Comparison of ENCODE assay signal across 19 mouse cellular contexts in genomic region chr5:113620130-113620716, GRCm38 (mm10). TPM values are rescaled to one million over a fixed set of nuclear protein-coding genes. Genes with fewer than 3 reads are reported as not detected.
DNase-seq lines count a peak whose midpoint lies in the region; ATAC-seq lines count a peak whose summit lies in the region.
"Had no signal": no experiment of that assay in that cellular context is flagged by ENCODE, and none has a peak within 500 bp of the region (broad histone marks: within the 10 kb centered on the region; RNA-seq: fewer than 3 reads in every experiment).

No protein-coding gene starts in this region.

- H3K4me2 ChIP-seq in midbrain, embryonic 16.5 days (ENCODE audit: low read length) = no peak overlapping the region
- H3K4me2 ChIP-seq: embryonic facial prominence, embryonic 13.5 days; hindbrain, embryonic 13.5 days; neural tube, embryonic 12.5 days had no signal

- H3K4me3 ChIP-seq in midbrain, embryonic 10.5 days = no peak overlapping the region
- H3K4me3 ChIP-seq in midbrain, embryonic 16.5 days (ENCODE audit: low read depth, low read length) = no peak overlapping the region
- no peak overlapping the region for H3K4me3 ChIP-seq in embryonic facial prominence, embryonic 10.5 days
- H3K4me3 ChIP-seq: embryonic facial prominence, embryonic 13.5 days; heart, embryonic 10.5 days; hindbrain, embryonic 13.5 days; neural tube, embryonic 12.5 days had no signal

- H3K27ac ChIP-seq in midbrain, embryonic 10.5 days (replicated peaks) = 0 out of 2 replicates have a peak overlapping the region, but pooled peaks have one; percentile 29
- H3K27ac ChIP-seq in midbrain, embryonic 16.5 days (ENCODE audit: low read length) = no peak overlapping the region
- H3K27ac ChIP-seq in embryonic facial prominence, embryonic 10.5 days (replicated peaks) = 0 out of 2 replicates have a peak overlapping the region, but pooled peaks have one; percentile 30
- H3K27ac ChIP-seq: embryonic facial prominence, embryonic 13.5 days; heart, embryonic 10.5 days; hindbrain, embryonic 13.5 days; neural tube, embryonic 12.5 days had no signal

- WGBS in midbrain, embryonic 10.5 days = 73% methylated on average over 16 of the region's 16 CpGs
- WGBS in midbrain, embryonic 16.5 days = 79% methylated on average over 16 of the region's 16 CpGs
- 73% methylated on average over 16 of the region's 16 CpGs for WGBS in embryonic facial prominence, embryonic 10.5 days

- no peaks in the 10 kb centered on the region for H3K9me3 ChIP-seq in midbrain, embryonic 10.5 days (replicated peaks)
- H3K9me3 ChIP-seq in midbrain, embryonic 16.5 days (replicated peaks; ENCODE audit: control insufficient read depth, low read length, poor library complexity, severe bottlenecking) = no peaks in the 10 kb centered on the region
- no peaks in the 10 kb centered on the region for H3K9me3 ChIP-seq in embryonic facial prominence, embryonic 10.5 days
- H3K9me3 ChIP-seq: embryonic facial prominence, embryonic 13.5 days; heart, embryonic 10.5 days; hindbrain, embryonic 13.5 days; neural tube, embryonic 12.5 days had no signal

- H3K27me3 ChIP-seq in midbrain, embryonic 10.5 days (ENCODE audit: low read depth, poor library complexity, severe bottlenecking) = no peaks in the 10 kb centered on the region
- H3K27me3 ChIP-seq in midbrain, embryonic 16.5 days (ENCODE audit: control insufficient read depth, insufficient read depth, low read depth, low read length) = no peaks in the 10 kb centered on the region
- no peaks in the 10 kb centered on the region for H3K27me3 ChIP-seq in embryonic facial prominence, embryonic 10.5 days (replicated peaks; ENCODE audit: low read depth, poor library complexity, severe bottlenecking)
- H3K27me3 ChIP-seq: embryonic facial prominence, embryonic 13.5 days; hindbrain, embryonic 13.5 days; neural tube, embryonic 12.5 days had no signal

- peak; percentile 73 for DNase-seq in cerebellum, adult 9-11 months
- DNase-seq in cerebellum, adult 8-10 months = no peak
- DNase-seq in midbrain, embryonic 10.5 days (ENCODE audit: low spot score) = no peak
- peak; percentile 63 for DNase-seq in R1 (ENCODE audit: low read depth, low spot score)
- DNase-seq in embryonic facial prominence, embryonic 10.5 days (ENCODE audit: low spot score) = no peak
- DNase-seq in right cerebral cortex, postnatal 36 days (ENCODE audit: low spot score in 2 of 2) = no peak
- DNase-seq: adrenal gland, postnatal 14 days; kidney, adult 2 months; kidney, postnatal 25 days; liver, postnatal 0 days; spleen, adult 18-20 months had no signal

- H3K4me1 ChIP-seq in midbrain, embryonic 10.5 days = peaks cover 30% of the 10 kb centered on the region
- peaks cover 3% of the 10 kb centered on the region for H3K4me1 ChIP-seq in midbrain, embryonic 16.5 days (ENCODE audit: control insufficient read depth, insufficient read depth, low read length)
- H3K4me1 ChIP-seq in embryonic facial prominence, embryonic 10.5 days = peaks cover 25% of the 10 kb centered on the region

- H3K9ac ChIP-seq in midbrain, embryonic 16.5 days (ENCODE audit: low read depth, low read length) = no peak overlapping the region
- H3K9ac ChIP-seq: embryonic facial prominence, embryonic 13.5 days; hindbrain, embryonic 13.5 days; liver, postnatal 0 days; neural tube, embryonic 12.5 days had no signal

- ATAC-seq in midbrain, embryonic 16.5 days = no peak
- ATAC-seq: forebrain, embryonic 14.5 days; inflammation-experienced regulatory T-cells, adult 6 months; liver, postnatal 0 days had no signal

- H3K36me3 ChIP-seq in midbrain, embryonic 10.5 days = no peaks in the 10 kb centered on the region
- H3K36me3 ChIP-seq in midbrain, embryonic 16.5 days (ENCODE audit: control insufficient read depth, insufficient read depth, low read length) = no peaks in the 10 kb centered on the region
- no peaks in the 10 kb centered on the region for H3K36me3 ChIP-seq in embryonic facial prominence, embryonic 10.5 days (replicated peaks)
- H3K36me3 ChIP-seq: embryonic facial prominence, embryonic 13.5 days; heart, embryonic 10.5 days; hindbrain, embryonic 13.5 days; neural tube, embryonic 12.5 days had no signal

RNA-seq across cellular contexts. Expression of gene Cmklr1, which starts 30.0 kb away (rescaled TPM):
- 0.58 and 1.1 TPM in 2 replicates for polyA plus RNA-seq in midbrain, embryonic 10.5 days (2016; fragmentation: Nextera tagmentation; extraction: Ambion mirVana)
- polyA plus RNA-seq in midbrain, embryonic 16.5 days (2015; fragmentation: Nextera tagmentation; extraction: Ambion mirVana) = 1.2 and 1.3 TPM in 2 replicates
- 0.41 and 0.69 TPM in 2 replicates for polyA plus RNA-seq in embryonic facial prominence, embryonic 10.5 days (2016; fragmentation: Nextera tagmentation; extraction: Ambion mirVana)
- polyA plus RNA-seq: activated CD4-positive, CD25-positive, alpha-beta regulatory T cell, adult 4 months had no signal

Comparison
In these comparisons a context has a peak if more than half of its experiments do, and no peak if none do; other contexts are left out.
1. DNase-seq: peak in cerebellum, adult 9-11 months (single experiment) and R1 (single experiment); none in cerebellum, adult 8-10 months (single experiment), midbrain, embryonic 10.5 days (single experiment), embryonic facial prominence, embryonic 10.5 days (single experiment) and right cerebral cortex, postnatal 36 days (0 of 2).